Mouse (Mus musculus) spleen, postnatal 14 days (tissue): Measurements from ENCODE around the gene Aanat.

ENCODE experiments used
- DNase-seq, 2 experiments: peaks; one replicate each; pipeline ENCODE4 v3.0.0; 2021 to 2022; ENCODE audit warnings: low spot score in 2 of 2

Gene Aanat

DNA sequence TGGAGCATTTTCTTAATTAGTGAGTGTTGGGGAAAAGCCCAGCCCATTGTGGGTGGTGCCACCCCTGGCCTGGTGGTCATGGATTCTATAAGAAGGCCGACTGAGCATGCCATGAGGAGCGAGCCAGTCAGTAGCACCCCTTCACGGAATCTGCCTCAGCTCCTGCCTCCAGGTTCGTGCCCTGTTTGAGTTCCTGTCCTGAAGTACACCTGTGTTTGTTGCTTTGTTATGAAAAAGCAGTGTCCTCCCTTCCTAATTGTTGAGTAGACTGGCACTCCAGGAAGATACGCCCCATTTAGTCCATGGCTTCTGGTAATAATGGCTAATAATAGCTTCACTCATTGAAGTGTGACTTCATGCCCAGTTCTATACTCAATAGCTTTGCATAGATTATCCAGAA is at the start of gene Aanat:
Gene Aanat, plus strand, starts transcription at position 123 of the 400 bp plus-strand sequence.
- DNase-seq, result no peak

DNA sequence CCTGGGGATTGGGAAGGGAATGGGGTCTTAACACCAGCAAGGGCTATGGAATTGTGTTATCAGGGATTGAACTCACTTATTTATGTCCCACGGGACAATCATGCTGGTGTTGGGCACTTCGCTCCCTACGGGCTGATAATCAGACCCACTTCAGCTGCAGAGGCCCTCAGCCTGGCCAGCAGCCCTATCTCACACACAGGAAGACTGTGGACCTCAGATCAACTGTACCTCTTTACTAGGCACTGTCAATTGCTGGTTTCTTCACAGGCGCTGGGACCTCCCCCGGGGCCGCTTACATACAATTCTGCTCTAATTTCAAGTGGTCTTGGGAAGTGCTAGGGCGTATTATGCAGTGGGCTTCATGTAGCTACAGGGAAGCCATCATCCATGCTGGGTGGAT is 49.5 kb upstream of the Aanat start:
- no peak for DNase-seq

DNA sequence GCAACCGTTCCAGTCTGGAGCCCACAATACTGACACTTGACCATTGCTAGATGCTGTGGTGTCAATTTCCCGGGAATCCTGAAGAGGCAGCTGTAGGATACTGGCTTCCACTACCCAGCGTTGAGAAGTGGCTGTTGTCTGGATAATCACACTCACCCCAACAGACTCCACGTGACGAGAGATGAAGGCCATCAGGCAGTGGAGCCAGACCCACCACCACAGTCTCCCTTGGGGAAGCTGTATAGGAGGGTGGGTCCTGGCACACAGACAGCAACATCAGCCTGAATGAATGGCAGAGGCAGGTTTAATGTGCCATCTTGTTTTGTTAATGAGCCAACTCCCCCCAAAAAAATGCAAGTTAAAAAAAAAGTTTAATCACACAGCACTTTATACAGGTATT is 48.8 kb upstream of the Aanat start:
- DNase-seq, result no peak

DNA sequence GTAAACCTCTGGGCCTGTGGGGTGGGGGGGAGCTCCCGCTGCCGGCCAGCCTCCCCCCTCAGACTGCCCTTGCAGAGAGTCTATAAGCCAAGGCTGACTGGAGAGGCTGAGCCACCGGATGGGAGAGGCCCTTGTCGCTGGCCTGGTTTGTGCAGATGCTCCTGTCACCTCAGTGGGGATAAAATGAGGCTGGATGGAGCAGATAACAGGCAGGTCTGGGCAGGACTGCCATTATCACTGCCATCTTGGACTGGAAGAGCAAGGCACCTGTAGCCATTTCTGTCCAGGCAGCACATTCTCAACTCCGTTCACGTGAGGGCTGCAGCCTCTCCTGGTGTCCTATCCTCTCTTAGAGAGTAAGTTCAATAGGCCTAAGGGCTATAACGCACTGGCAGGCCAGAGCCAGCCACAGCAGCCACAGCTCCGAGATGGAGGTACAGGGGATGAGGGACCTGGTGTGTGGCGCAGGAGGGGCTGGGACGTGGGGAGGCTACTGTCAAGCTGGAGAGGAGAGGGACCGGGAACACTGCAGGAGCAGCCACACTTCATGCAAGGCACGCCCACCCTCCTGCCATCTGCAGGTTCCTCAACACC is 48.0 kb upstream of the Aanat start:
- no peak for DNase-seq

DNA sequence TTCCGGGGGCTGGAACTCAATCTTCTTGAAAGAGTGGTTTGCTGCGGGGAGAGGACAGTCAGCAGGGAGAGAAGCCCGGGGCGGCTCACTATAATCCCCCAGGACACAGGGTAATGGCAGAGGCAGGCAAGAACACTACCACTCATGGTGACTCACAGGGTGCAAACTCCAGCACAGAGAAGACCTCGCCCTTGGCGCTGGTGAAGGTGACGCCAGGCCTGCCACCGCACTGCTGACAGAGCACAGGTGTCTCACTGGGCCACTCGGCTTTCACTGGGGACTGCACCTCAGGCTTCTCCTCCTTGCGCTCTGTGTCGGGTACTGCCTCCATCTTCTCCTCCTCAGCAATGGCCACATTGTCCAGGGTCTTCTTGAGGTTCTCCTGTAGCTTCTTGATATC is 45.0 kb upstream of the Aanat start:
- no peak for DNase-seq

DNA sequence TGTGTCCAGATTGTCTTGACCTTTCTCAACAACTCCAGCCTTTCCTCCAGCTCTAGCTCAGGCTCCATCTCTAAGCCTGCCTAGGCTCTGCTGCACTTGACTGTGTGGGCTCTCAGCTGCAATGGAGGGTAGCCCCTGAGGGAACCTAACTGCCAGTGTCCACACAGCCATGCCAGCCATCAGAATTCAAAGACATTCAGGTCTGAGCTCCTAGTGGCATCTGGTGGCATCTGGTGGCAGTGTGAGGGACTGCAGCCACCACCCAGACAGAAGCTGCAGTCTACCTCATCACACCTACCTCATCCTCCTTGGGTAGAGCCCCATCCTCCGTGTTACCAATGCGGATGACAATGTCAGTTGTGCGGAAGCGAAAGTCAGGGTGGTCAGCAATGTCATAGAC is 43.1 kb upstream of the Aanat start:
- DNase-seq, result peak; percentile 40 to 51

DNA sequence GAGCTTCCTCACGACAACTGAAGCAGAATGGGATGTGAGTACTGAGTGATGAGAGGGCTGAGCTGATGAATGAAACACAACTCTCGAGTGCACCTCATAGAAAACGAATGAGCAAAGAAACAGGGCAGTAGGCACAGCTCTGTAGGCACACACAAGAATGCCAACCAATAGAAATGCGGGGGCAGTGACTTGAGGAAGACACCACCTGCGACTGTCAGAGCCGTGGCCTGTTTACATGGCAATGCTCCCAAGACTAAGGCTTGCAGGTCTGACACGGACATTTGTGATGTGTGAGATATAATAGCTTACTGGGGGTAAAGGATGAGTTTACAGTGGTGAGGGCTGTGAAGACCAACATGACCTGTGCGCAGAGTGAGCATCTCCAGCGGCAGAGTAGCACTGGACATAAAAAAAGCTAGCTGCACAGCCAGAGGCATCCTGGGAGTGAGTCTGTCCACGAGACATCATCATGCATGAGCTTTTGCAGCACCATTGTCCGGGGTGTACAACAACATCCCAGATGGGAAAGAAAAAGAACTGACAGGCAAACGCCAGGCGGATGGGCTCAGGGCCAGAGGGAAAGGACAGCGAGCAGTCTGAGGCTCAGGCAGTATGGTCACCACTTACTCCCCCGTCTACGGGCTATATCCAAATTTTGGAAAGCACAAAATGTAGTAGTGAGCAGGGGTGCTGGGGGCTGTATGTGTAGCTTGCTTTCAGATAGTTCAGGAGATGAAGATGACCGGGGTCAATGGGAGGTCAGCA is 38.8 kb upstream of the Aanat start:
- DNase-seq, result no peak

DNA sequence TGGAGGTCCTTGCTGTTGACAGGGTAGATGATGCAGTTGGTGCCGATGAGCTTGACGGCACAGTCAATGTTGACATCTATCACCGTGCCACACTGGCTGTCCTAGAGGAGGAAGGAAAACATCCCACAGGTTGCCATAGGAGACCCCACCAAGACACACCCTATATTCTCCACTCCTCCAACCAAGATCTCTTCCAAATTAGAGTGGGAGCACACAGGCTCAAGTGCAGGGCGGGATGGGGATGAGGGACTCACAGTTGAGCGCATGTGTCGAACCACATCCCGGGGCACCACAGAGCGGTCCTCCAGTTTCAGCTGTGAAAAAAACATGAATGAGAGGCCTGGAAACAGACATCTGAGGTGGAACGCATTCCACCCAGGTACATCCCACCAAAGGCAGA is 37.5 kb upstream of the Aanat start:
- no peak for DNase-seq

DNA sequence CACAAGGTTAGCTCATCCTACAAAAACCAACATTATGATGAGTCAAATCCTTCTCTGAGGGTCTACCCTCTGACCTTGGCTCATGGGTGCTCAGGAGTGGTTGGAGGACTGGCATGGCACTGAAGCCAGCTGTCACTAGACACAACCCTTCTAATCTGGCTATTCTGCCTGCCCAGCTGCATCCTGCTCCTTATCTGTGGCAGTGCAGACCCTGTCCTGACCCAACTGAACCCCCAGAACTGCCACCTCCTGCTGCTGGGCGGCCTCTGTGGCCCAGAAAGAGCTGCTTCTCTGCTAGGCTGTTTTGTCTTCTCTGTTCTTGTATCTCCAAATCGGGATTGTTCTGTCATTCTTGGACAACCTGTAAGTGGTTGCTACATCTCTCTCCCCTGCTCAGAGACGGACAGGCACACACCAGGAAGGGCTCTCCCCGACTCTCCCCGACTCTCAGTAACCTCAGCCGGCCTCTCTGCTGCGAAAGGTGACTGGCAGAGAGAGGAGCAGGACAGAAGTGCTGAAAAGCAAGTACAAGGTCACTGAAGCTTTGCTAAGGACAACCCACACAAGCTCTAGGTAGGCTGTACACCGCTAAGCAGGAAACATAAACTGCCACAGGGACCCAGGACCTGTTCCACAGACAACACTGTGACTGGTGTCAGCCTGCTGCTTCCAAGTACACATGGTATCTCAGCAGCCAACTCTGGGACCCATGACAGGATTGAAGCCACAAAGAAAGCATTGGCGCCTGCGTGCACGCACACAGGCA is 36.8 kb upstream of the Aanat start:
- DNase-seq, result peak; percentile 29 to 49

DNA sequence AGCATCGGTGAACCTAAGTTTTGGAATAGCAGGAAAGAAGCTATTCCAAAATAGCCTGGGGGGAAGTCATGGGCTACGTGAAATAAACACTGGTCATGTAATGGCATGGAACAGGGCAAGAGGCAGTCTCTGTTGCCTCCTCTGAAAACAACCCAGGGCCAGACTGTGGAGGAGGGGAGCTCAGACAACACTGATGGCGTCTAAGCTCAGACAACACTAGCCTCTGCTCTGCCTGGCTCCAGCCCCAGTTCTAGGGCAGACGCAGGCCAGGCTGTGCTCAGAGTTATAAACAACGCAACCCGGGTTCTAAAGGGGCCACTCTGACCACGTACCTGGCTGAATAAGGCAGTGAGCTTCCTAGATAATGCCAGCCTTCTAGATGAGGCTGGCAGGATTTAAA is 35.5 kb upstream of the Aanat start:
- DNase-seq, result no peak

DNA sequence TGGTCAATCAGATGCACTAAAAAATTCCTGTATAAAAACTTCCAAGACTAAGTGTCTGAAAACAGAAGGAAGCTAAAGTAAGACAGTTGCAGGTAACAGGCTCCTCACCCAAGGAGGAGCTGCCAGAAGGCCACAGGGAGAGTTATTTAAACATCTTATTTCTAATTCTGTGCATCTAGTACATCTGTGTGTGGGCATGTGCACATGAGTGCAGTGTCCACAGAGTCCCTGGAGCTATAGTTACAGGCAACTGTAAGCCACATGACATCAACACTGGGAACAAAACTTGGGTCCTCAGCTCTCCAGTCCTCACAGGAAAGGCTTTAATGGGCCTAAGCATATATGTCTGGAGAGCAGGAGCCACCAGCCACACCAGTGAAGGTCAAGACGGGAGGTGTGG is 34.0 kb upstream of the Aanat start:
- DNase-seq, result no peak

DNA sequence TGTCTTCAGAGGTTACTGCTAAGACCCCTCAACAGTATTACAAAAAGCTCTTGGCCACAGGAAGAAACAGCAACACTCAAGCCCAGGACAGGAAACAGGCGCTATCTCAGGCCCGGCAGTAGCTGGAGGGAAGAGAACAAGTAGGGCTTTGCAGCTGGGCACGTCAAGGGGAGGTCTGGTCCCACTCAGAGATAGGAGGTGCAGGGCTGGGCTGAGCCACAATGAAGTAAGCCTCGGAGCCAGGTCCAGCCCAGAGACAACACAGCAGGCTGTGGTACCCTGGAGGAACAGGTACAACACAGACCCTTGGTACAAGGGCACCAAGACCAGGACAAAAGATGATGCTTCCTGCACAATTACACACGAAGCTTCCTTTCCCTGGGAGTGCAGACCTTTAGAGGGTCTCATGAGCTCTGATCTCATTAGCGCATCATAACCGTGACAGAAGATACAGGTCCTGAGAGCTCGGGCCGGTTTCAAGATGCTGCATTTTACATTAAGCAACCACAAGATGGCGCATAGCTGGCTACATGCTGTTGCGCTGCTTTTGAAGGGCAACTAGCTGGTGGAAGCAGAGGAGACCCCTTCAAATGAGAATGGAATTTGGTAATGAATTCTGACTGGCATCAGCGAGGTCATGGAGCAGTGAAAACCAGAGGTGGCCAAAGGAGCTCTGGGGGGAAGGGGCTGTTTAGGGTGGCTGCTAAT is 31.9 kb upstream of the Aanat start:
- DNase-seq, result peak in 1 of 2 experiments; percentile 40

DNA sequence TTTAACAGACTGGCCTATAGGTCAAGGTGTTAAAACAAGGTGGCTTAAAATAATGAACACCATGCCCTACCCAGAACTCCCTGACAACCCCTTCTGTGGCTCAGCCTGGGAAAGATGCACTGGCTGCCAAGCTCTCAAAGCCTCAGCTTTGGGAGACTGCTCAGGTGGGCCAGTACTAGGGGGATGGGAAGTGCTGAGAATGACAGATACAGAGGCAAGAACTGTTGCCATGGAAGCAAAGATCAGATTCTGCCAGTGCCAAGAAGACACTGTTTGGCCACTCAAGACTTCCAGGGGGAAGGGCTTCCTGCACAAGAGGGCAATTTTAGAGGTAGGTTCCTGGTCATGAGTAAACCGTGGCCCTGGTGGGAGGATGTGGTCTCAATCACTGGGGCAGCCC is 30.7 kb upstream of the Aanat start:
- DNase-seq, result no peak

DNA sequence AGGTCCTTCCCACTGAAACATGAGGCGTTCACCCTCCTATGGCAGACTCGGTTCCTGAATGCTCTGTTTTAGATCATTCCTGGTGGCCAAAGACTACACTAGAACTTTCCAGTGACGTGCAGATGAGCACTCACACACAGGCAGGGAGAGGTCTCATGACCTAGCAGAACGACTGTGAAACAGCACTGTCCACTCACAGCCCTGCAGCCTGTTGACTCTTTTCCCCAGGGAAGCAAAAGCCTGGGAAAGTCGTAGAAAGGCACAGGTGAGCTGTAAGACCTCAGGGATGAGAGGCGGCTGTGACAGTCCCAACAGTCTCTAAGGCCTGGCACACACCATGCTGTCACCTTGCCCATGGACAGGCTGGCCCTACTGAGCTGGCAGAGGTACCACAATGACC is 29.9 kb upstream of the Aanat start:
- no peak for DNase-seq

DNA sequence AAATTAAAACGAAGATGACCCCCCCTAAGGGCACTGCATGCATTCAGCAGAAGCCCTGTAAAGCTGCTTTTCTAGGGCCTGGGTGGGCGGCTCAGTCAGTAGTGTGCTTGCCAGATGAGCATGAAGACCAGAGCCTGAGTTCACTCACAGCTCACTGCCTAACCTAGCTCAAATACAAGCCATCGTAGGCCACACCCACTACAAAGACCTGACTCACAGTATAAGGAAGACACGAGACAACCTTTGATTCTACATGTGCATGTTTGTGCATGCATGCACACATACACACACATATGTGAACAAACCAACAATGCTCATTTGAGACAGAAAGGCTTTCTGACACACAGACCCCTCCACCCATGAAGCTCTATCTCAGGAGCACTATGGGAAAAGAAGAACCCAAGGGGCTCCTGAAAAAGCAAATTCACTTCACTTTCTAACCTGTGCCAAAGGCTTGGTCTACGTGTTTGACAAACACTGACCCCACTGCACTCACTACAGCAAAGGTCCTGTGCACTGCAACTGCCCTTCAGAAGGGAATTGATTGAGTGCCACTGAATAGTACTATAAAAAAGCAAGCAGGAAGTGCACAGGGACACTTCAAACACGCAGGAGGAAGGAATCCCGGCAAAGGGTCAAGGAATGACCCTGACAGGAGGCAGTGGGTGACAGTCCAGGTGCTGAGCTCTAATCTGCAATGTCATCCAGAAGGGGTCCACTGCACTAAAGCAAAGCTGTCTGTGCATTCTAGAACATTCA is 20.8 kb upstream of the Aanat start:
- DNase-seq, result no peak

DNA sequence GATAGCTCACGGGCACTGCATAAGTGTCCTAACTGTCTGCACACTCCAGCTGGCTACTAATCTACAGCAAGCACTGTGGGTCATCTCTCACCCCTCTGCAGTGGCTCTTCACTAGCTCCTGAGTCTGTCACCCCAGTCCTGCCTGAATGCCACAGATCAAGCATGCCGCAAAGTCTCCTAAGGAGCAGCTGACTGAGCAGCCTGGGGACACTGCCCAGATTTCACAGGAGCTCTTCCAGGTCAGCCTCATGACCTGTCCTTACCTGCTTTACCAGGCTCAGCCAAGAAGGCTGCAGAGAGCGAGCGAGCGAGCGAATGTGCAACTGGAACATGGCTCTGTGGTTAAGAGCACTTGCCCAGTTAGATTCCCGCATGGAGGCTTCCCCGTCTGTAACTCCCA is 18.7 kb upstream of the Aanat start:
- no peak for DNase-seq

DNA sequence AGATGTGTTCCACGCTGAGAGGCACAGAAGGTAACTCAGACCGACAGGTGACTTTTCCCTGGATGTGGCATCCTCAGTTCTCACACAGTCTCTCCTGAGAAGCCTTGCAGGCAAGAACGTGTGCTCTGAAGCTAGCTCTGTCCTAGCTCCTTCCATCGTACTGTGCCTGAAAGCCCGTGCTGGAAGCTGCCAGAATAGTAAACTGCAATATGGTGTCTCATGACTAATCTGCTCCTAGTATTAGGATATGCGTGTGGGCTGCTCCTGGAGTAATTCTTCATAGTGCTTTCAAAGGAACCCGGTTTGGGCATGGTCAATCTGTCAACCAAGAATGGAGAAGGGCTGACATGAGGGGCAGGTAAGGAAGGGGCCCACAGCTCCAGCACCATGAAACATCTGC is 15.4 kb upstream of the Aanat start:
- no peak for DNase-seq

DNA sequence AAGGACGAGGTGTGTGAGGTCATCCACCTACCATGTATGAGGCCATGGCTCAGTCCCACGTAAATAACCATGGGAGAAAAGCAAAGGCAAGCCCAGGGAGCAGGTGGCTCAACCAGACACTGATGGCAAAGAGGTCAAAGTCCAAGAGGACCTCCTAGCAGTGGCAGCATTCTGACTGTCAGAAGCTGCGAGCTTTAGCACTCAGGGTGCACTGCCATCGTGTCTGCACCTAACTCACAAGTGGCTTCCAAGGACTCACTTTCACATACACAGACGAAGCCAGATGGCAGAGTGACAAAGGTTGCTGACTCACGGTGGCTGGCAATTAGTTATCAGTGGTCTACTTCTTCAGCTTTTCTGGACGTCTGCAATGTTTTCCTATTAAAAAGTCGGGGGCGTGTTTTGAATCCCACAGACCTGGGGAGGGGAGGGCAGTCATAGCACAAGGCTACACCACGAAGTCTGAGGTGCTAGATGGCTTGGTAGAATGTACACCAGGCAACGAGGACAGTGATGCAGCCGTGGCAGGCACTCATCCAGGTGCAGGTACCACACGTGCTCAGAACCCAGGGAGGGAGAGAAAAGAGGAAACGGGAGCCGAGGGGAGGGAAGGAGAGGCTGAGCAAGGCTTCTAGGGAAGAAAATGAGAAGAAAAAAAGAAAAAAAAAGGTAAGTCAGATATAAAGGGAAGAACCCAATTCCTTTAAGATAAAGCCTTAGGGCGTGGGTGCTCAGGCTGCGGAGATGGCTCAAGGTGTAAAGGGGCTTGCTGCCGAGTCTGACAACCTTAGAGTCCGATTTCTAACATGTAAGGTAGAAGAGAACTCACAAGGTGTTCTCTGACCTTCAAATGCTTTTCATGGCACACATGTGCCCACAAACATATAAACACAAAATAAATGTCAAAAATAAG is 14.2 kb upstream of the Aanat start:
- DNase-seq, result peak; percentile 63 to 75

DNA sequence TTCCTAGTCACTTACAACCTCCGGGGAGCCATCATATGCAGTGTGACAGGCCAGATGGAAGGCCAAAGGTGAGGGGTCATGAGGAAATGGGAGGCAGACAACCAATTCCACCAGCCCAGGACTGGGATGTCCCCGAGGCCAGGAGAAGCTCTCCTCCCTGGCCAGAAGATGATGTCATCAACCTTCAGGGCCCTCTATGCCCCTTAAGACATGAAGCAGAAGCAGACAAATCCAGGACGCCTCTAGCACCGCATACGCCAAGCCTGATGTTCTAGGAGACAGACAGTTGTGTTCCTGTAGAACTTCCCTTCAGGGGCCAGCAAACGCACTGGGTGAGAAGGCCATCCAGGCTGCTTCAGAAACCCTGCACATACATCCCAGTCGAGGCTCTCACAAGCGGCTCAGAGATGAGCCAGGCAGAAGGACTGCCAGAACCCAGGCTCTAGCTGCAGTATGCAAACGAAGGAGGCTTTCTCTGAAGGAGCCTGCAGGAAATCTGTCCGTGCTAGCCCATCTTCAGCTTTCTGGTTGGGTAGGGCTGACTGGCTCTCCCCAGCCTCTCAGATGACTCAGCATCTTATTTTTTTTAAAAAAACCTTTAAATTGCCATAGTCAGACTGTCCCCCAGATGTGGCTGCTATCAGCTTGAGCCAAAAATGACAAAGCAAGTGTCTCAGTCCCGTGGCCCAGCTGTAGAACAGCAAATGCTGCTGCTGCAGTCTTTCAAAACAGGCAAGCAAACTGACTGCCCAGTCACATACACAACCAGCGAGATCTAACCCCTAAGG is 13.3 kb upstream of the Aanat start:
- peak; percentile 36 to 46 for DNase-seq

DNA sequence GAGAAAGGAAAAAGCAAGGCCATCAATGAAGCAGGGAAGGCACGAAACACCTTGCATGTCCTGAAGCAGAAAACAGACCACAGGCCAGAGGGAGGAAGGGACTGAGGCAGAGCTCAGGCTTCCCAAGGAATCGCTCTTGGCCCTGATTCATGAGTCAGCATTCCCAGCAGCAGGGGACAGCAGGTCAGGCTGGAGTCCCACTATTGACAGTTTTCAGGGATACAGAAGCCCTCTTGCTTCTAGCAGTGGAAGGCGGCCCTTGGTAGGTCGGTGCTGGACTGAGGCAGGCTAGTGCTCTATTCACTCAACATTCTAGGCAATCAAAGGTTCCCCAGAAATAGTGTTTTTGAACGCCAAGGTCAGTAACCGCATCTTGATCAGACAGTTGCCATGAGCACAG is 11.7 kb upstream of the Aanat start:
- no peak for DNase-seq
